Mouse (Mus musculus) hindbrain, embryonic 16.5 days (tissue): Measurements from ENCODE around the gene Nutm2. TPM values are rescaled to one million over a fixed set of nuclear protein-coding genes. Genes with fewer than 3 reads are reported as not detected.
"Not testable (repeated sequence)": the region's sequence is repeated elsewhere in the genome, so short reads cannot be mapped to it uniquely, and the experiment has no call there.

Source experiments
- ATAC-seq: fragments of 200-750 bp; cut with Nextera tagmentation; 2 replicates; pipeline ENCODE4 v1.8.0; 2017; ENCODE audit warnings: moderate TSS enrichment, moderate library complexity
- H3K27ac ChIP-seq: fragments of 300-500 bp; sonication (generic); 2 replicates; pipeline ENCODE4 v1.5.1; 2014; ENCODE audit warnings: low read depth, mild to moderate bottlenecking, control low read depth, low read length, moderate library complexity
- H3K27me3 ChIP-seq: fragments of 300-500 bp; sonication (generic); replicated peaks from 2 replicates; pipeline ENCODE4 v1.6.1; 2014; ENCODE audit warnings: low read length; ENCODE audit not compliant: control insufficient read depth, insufficient read depth
- H3K36me3 ChIP-seq: fragments of 300-500 bp; sonication (generic); 2 replicates; pipeline ENCODE4 v1.6.1; 2014; ENCODE audit warnings: mild to moderate bottlenecking, low read length, moderate library complexity, mixed read lengths; ENCODE audit not compliant: control insufficient read depth, insufficient read depth
- H3K4me1 ChIP-seq: fragments of 300-500 bp; sonication (generic); 2 replicates; pipeline ENCODE4 v1.6.1; 2014; ENCODE audit warnings: low read depth, low read length; ENCODE audit not compliant: control insufficient read depth, insufficient read depth
- H3K4me2 ChIP-seq: fragments of 300-500 bp; sonication (generic); 2 replicates; pipeline ENCODE4 v1.6.1; 2014; ENCODE audit warnings: mild to moderate bottlenecking, low read length, control low read depth, moderate library complexity
- H3K4me3 ChIP-seq: fragments of 300-500 bp; sonication (generic); 2 replicates; pipeline ENCODE4 v1.5.1; 2014; ENCODE audit warnings: mild to moderate bottlenecking, low read length, control low read depth, moderate library complexity
- H3K9ac ChIP-seq: fragments of 300-500 bp; sonication (generic); 2 replicates; pipeline ENCODE4 v1.6.1; 2014; ENCODE audit warnings: low read depth, mild to moderate bottlenecking, control low read depth, low read length, moderate library complexity
- H3K9me3 ChIP-seq: fragments of 300-500 bp; sonication (generic); 2 replicates; pipeline ENCODE4 v1.6.1; 2014; ENCODE audit warnings: mild to moderate bottlenecking, low read length, moderate library complexity; ENCODE audit not compliant: control insufficient read depth
- WGBS: fragments of 180-500 bp; shearing (Covaris S2); extraction: QIAGEN DNeasy Blood & Tissue Kit; methylation state at CpG from one replicate; pipeline ENCODE4 v1.1.7; 2014; 5-methylcytosine and 5-hydroxymethylcytosine counted together
- polyA plus RNA-seq: library from polyadenylated mRNA; unstranded; fragments of >200 nt; fragmentation: Nextera tagmentation; extraction: Ambion mirVana; gene quantifications from 2 replicates; pipeline ENCODE4 v1.2.1, GENCODE M21; 2015

The Nutm2 gene
- polyA plus RNA-seq, 1 experiment from 2014 or later: not detected

DNA sequence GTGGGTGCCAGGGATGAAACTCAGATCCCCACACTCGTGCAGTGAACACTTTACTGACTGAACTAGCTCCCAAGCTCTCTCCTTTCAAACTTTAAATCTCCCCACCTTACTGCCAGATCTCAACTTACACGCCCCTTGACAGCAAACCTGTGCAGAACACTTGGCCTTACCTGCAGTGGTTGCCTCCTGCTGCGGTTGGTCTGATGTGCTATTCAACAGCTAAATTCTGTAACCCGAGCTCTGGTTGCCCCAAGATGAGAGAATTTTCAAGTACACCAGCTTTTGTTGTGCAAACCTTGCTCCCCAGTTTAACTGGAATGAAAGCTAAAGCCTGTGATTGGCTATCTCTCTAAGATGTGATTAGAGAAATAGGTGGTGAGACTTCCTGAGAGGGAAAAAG, 13.7 kb upstream of the Nutm2 start:
- Histone ChIP-seq H3K36me3 (no peaks in the 10 kb centered on the region), H3K4me2 (no peak overlapping the region), H3K27ac (no peak overlapping the region), H3K9me3 (no peaks in the 10 kb centered on the region), H3K27me3 (no peaks in the 10 kb centered on the region), H3K4me3 (no peak overlapping the region), H3K9ac (no peak overlapping the region), H3K4me1 (no peaks in the 10 kb centered on the region)
- 34% methylated on average over 4 of the region's 4 CpGs for WGBS
- ATAC-seq: no peak

DNA sequence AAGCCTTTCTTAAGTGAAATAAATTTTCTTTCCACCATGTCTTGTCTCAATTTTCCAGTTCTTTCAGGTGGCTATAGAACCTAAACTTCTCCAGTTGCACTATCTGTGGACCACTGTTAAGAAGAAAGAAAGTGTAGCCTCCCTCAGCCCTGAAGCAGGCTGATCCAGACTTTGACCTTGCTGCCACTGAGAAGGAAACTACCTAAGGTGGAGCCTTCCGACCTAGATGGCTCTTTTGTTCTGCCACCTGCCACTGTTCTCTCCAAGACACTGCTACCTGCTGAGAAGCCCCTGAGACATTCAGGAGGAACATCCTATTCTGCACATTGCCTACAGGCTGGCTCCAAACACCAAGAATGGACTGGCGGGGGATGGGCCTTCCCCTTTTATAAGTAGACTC, 6.7 kb upstream of the Nutm2 start:
- not testable (repeated sequence) for ATAC-seq, H3K27me3 ChIP-seq, H3K4me3 ChIP-seq, H3K36me3 ChIP-seq, H3K4me1 ChIP-seq, H3K27ac ChIP-seq, H3K9ac ChIP-seq, H3K4me2 ChIP-seq, H3K9me3 ChIP-seq
- WGBS: 60% methylated on average over 2 of the region's 2 CpGs

DNA sequence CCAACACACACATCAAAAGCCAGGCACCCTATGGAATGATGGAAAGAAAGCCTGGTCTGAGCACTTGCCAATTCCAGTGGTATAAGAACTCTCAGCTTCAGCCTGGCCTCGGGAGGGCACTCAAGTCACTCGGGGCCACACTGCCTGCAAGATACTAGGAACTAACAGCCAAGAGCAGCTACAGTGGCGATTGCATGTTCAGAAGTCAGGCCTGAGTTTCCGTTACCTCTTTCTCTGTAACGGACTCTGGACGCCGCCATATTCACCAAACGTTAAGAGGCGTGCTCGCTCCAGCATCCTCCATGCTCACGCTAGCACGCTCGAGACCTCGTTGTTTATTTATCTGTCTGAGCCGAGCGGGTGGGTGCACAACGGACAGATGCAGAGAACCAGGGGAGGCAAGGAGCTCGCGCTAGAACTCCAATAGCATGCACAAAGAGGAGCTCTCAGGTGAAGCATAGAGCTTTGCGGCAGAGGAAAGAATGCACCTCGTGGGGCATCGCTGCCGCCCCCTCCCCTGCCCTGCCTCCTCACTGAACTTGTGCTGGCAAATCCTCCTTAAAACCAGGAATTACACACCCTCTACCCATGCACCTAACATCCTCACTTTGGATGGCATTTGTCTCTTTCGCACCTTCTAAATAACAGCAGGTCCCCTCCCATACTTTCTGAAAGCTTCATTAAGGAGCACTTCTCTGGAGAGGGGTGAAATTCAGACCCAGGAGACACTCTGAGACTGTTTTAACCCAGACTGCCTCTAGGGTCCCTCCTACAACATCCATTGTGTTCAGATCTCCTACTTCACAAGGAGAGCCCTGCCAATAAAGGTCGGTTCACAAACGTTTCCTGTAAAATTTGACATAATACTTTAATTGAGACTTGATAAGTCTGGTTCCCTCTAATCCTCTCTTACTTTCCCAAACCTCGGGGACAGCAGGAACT, 2.2 kb upstream of the Nutm2 start:
- ATAC-seq: peak; percentile 69
- H3K9me3 ChIP-seq: no peaks in the 10 kb centered on the region
- H3K4me1 ChIP-seq: no peaks in the 10 kb centered on the region
- peak overlapping the region; percentile 24; the same call in 1 of the 2 replicates for H3K9ac ChIP-seq
- 44% methylated on average over 27 of the region's 27 CpGs for WGBS
- no peaks in the 10 kb centered on the region for H3K36me3 ChIP-seq
- H3K4me2 ChIP-seq: peak overlapping the region; percentile 44
- peak overlapping the region; percentile 23 for H3K4me3 ChIP-seq
- H3K27ac ChIP-seq: 0 out of 2 replicates have a peak overlapping the region, but pooled peaks have one; percentile 9
- H3K27me3 ChIP-seq: no peaks in the 10 kb centered on the region

DNA sequence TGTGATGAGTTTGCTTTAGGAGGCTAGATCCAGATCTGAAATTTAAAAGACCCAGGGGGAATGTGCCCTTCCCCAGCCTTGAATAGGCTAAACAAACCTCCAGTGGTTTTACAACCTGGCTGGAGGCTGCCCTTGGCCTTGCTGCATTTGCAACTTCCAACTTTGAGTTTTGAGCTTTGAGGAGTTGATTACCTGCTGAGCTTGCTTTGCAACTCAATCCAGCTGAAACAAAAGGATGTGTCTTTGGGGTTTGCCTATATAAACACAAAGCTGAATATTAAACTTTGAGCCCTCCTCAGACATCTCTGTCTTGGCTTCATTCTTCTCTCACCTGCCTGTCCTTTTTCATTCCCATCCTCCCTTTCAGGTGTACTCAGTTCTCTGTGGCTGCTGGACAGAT, 21.4 kb downstream of the Nutm2 start:
- H3K27me3 ChIP-seq, H3K27ac ChIP-seq, H3K9me3 ChIP-seq, H3K9ac ChIP-seq, H3K4me3 ChIP-seq, H3K36me3 ChIP-seq, ATAC-seq, H3K4me2 ChIP-seq, H3K4me1 ChIP-seq: not testable (repeated sequence)

DNA sequence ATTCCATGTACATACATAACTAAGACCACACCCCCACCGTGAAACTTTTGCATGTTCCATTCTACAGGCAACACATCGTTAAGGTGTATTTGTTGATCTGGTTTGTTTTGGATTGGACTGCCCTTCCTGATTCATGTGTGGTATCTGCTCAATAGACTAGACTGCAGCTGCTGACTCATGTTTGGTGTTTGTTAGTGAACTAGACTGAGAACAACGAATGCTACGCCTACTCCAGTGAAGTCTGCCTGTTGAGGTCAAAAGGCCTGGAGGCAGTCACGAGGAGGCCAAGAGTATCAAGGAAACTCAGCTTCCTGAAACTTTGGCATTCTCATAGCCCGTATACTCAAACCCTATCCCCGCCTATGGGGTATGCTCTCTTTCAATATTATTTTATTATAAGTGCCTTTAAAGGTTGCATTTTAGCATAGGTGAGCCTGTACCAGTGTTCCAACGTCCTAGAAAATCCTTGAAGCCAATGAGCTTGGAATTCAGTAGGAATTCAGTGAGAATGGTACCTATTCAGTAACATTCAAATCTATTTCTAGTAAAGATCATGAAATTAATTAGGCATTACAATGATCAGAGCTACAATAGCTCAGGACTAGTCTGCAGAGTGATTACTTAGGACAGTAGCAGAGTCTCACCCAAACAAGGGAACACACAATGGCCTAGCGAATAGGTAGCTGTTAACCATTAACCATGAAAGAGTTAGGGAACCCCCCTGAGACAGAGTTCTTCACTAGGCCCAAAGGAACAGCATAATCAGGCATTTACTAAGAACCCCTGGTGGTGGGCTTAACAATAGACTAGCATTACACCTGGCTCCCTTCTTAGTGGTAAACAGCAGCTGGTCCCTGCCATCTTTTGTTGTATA, 43.6 kb downstream of the Nutm2 start:
- ATAC-seq, H3K4me1 ChIP-seq, H3K4me2 ChIP-seq, H3K27ac ChIP-seq, H3K36me3 ChIP-seq, H3K9ac ChIP-seq, H3K9me3 ChIP-seq, H3K4me3 ChIP-seq, H3K27me3 ChIP-seq: not testable (repeated sequence)
- 85% methylated on average over 9 of the region's 9 CpGs for WGBS

Other genes starting within 250 kb of the Nutm2 start
- not detected in 2 replicates for gene Gm906, start 217.0 kb upstream of the Nutm2 start, polyA plus RNA-seq
- gene Fbxw17, start 49.4 kb upstream of the Nutm2 start, polyA plus RNA-seq: 35.2 and 35.6 TPM in 2 replicates
- gene Gm47429, start 23.4 kb upstream of the Nutm2 start, polyA plus RNA-seq: not detected in 2 replicates
- not detected in 2 replicates for gene Gm904, start 175.9 kb downstream of the Nutm2 start, polyA plus RNA-seq
- gene Gm8765, start 231.0 kb downstream of the Nutm2 start, polyA plus RNA-seq: not detected in 2 replicates